Mouse (Mus musculus): ENCODE measurements around the gene Ahnak2. TPM values are rescaled to one million over a fixed set of nuclear protein-coding genes. Genes with fewer than 3 reads are reported as not detected.
"Not testable (repeated sequence)": the region's sequence is repeated elsewhere in the genome, so short reads cannot be mapped to it uniquely, and the experiment has no call there.

The Ahnak2 gene
- polyA plus RNA-seq (2012; rRNA removed) = 40.7 and 65.9 TPM in 2 replicates

DNA sequence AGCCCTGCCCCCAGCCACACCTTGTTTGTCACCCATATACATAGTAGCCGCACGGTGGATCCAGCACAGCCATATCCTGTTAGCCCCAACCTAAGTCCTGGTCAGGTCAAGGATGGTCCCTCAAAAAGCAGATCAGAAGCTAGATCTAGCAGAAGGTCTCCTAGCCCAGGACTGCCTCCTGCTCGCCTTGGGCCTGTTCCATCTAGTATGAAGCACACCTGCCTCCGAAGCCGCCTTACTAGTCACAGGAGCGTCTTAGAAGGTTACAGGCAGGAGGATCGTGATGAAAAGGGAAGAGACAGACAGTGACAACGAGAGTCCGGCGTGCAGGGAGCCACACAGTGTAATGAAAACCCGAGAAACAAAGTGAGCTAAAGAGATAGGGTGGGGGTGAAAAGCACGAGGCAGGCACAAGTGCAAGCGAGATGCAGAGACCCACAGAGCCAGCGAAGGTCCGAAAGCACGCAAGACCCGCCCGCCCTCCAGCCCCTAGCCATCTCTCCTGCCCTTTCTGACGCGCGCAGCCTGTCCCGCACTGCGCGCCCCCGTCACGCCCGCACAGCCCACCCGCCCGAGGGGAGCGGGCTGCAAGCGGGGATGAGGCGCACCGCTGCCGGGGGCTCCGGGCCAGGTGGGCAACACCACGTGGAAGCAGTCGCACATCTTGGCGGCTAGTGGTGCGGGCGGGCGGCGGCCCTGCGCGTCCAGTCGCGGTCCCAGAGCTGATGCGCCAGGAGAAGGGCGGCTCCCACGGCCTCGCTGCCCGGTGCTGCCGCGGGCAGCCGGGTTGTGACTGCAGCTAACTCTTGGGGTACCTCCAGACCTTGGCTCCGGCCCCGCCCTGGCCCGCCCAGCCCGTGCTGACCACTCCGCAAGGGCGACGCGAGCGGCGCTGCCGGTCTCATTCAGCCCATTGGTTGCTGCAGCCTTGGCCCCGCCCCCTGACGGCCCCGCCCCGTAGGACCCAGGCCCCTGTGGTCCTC, at the start of gene Ahnak2:
Ahnak2 (minus strand) TSS at position 794 of the 983 bp plus-strand sequence.
- no peak for DNase-seq (ENCODE audit: low spot score)

DNA sequence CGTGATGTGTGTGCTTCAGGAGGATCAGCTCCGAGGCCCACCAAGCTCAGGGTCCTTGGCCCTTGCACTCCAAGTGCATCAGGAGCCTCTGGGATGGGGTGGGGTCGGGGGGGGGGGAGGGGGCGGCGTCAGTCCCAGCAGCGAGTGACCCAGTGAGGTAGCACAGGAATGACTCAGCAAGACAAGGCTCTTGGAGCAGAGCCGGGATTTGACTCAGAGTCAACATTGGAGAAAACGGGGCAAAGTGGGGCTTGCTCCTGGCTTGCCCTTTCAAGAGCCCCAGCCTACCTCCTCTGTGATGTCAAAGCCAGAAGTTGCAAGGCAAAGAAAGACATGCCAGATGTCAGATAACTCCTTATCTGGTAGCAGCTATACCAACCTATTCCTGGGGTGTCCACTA, 48.7 kb upstream of the Ahnak2 start:
- DNase-seq (ENCODE audit: low spot score) = no peak

DNA sequence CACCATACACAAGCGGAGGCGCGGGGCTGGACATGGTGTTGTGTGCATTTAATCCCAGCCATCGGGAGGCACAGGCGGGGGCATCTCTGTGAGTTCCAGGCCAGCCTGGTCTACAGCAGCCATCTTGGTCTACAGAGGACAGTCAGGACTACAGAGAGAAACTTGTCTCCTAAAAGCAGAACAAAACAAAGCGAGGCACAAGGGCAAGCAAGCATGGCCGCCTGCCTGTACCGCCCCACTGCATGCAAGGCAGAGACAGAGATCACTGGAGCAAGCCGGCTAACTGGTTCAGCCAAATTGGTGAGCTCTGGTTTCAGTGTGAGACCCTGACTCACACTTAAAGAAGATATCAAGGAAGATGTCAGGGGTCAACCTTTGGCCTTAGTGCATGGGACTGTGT, 47.9 kb upstream of the Ahnak2 start:
- DNase-seq (ENCODE audit: low spot score) = no peak

GRCm38 (mm10) chr12:112849235-112850022, 47.0 kb upstream of the Ahnak2 start:
- DNase-seq (ENCODE audit: low spot score) = no peak

GRCm38 (mm10) chr12:112847880-112848279, 45.4 kb upstream of the Ahnak2 start:
- no peak for DNase-seq (ENCODE audit: low spot score)

- peak; percentile 80 for DNase-seq (ENCODE audit: low spot score)
Observed at GRCm38 (mm10) chr12:112843803-112844202, 41.3 kb upstream of the Ahnak2 start.

DNA sequence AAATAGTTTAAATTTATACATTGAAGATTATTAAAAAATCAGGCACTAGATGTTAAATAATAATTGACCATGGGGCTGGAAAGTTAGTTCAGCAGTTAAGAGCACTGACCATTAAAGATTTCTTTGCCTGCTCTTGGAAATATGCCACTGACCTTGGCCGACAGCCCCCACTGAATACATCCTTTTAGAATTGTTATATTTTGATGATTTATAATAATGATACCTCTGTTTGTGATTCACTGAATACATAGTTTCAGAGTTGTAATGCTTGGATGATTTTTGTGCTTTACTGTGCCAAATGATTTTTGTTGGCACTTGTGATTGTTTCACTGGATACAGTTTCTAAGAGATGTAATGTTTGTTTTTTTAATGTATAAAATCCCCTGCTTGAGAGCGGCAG, 39.7 kb upstream of the Ahnak2 start:
- DNase-seq (ENCODE audit: low spot score) = not testable (repeated sequence)

DNA sequence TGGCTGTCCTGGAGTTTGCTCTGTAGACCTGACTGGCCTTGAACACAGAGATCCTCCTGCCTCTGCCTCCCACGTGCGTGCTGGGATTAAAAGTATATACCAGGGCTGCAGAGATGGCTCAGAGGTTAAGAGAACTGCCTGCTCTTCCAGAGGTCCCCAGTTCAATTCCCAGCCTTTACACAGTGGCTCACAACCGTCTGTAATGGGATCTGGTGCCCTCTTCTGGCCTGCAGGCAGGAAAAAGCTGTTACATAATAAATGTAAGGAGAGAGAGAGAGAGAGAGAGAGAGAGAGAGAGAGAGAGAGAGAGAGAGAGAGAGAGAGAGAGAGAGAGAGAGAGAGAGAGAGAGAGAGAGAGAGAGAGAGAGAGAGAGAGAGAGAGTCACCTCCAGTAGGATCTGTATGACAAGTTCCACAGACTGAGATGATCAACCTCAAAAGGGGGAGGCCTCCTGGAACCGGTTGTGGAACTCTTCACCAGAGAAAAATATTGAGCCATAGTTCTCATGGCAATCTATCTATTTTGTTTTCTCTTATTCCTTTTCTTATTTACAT, 39.0 kb upstream of the Ahnak2 start:
- DNase-seq (ENCODE audit: low spot score) = not testable (repeated sequence)

DNA sequence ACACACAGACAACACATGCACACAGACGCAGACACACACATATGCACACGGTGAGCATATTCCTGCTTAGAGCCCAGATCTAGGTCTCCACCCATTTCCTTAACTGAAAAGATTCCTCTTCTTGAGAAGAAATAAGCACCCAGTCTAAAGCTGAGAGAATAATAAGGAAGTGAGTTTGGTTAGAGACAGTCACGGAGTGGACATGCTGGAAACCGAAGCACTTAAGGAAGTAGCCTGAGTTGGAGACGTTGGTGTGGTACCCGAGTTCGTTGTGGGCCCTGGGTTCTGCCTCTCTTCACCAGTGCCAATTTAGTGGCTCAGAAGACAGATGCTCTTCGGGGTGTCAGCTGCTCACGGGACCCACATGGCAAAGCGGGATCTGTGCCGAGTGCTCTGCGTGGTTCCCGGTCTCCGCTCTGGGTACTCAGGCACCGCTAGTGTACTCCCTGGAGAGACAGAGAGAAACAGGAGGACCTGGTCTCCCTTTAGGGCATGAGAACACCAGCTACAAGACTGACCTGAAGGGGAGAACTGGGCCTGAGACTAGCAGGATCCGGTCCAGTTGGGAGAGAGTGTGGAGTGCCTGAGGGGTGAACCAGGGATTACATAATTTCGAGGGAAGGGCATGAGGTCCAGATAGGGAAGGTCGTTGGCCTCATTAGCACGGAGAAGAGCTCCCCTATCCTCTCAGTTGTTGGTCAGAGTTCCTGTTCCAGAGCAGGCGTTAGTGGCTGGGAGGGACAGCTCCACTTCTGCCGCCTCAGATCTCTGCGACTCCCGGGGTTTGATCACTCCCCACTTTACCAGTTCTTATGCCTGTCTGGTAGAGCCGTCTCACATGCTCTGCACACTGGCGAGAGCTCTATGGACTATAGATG, 38.0 kb upstream of the Ahnak2 start:
- DNase-seq (ENCODE audit: low spot score) = no peak

DNA sequence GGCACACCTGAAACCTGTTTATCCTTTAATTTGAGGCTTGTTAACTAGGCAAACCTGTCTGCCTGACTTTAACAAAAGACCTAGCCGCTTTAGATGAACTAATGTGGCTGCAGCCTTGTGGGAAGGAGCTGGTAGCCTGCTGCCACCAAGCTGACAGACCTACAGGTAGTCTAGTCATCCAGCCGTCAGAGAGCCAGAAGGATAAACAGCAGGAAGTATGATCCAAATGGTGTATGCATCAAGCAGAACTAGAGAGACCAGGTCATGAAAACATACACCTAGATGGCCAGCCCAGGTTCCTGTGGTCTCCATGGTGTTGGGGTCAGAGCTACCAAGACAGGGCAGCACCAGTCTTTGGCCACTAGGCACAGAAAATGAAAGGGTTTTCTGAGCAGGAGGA, 32.6 kb upstream of the Ahnak2 start:
- DNase-seq (ENCODE audit: low spot score) = no peak

GRCm38 (mm10) chr12:112833527-112833926, 31.1 kb upstream of the Ahnak2 start:
- DNase-seq (ENCODE audit: low spot score) = no peak

- DNase-seq (ENCODE audit: low spot score) = no peak
Observed at GRCm38 (mm10) chr12:112832411-112832810, 30.0 kb upstream of the Ahnak2 start.

DNA sequence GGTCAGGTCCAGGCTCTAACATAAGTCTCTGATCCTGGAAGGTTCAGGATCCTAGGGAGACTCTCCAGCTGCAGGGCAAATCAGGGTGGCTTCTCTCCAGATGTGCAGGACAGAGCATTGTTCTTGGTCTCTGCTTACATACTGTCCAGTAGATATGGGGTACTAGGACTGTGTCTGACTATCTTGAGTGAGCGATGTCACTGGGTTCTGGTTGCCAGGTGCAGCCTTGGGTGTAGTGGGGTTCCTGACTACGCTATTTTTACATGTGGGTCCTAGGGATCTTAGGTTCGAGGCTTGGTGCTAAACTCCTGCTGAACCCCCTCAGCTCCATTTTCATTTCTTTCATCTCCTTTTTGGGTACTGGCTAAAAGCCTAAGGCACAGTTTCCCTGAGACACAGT, 28.1 kb upstream of the Ahnak2 start:
- no peak for DNase-seq (ENCODE audit: low spot score)

- no peak for DNase-seq (ENCODE audit: low spot score)
Observed at GRCm38 (mm10) chr12:112830141-112830540, 27.7 kb upstream of the Ahnak2 start.

DNA sequence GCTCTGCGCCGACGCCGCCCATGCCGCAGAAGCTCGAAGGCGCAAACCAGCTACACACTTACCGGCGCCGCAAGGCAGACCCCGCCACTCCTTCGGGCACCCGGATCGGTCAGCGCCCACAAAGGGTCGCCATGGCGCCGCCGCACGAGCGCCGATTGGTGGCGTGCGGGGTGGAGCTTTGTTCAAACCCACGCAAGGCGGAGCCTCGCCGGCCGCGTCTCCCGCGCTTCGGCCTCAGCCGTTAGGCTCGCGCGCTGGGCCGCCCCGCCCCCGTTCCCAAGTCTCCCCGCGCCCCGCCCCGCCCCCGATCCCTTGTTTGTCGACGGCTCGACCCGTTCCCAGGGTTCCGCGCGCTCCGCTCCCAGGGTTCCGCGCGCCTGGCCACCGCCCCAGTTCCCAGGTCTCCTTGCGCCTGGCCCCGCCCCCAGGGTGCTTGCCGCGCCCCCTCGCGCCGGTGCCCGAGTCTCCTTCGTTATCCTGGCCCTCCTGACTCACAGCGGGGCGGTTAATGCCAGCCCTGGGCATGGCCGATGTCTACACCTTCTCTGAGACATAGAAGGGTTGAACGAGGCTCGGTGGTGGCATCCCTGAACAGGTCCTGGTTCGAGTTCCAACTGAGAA, 26.9 kb upstream of the Ahnak2 start, which contains the start of gene Cdca4:
Cdca4 (minus strand) TSS at position 180 of the 621 bp plus-strand sequence.
- peak; percentile 96 for DNase-seq (ENCODE audit: low spot score)

DNA sequence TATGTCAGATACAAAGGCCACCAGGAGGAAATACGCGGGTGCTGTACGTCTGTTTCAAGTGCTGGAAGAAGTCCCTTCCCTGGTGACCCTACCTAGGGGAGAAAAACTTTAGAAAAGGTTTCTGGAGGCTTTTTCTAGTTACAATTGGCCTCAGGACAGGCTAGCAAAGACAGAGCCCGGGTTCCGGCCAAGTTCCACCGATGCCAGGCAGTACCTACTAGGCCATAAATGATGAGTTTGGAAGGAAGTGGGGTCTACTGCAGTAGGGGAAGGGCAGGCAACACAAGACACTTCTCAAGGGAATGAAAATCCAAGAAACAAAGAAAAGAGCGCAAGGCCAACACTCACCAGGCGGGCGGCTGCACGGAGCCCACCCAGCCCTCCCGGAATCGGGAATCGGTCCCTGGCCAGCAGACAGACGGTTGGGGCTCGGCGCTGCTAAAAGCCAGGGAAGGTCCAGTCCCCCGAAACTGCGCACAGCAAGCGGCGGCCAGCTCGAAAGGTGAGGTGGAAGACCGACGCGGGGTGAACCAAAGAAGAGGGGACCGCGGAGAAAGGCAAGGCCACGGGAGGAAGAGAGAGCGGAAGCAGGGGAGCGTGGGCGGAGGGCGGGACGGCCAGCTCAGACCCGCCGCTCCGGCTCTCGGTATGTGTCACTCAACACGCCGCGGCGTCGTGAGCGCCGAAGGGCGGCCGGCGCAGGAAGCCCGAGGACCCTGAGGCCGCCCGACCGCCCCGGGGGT, 26.2 kb upstream of the Ahnak2 start:
- no peak for DNase-seq (ENCODE audit: low spot score)

GRCm38 (mm10) chr12:112825901-112826300, 23.4 kb upstream of the Ahnak2 start:
- DNase-seq (ENCODE audit: low spot score) = no peak

DNA sequence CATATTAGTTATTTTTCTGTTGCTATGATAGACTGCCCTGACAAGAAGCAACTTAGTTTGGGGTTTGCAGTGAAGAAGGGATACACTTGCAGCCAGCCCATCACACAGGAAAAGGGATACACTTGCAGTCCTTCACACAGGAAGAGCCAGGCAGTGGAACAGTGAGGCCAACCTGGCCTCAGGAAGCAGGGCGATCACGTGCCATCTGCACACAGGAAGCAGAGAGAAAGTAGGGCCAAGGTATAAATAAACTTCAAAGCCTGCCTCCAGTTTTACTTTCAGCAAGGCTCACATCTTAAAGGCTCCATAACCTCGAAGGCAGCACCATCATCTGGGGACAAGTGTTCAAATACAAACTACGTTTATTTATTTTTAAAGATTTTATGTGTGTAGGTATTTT, 20.8 kb upstream of the Ahnak2 start:
- no peak for DNase-seq (ENCODE audit: low spot score)

- DNase-seq (ENCODE audit: low spot score) = no peak
Observed at GRCm38 (mm10) chr12:112822676-112823075, 20.2 kb upstream of the Ahnak2 start.

DNA sequence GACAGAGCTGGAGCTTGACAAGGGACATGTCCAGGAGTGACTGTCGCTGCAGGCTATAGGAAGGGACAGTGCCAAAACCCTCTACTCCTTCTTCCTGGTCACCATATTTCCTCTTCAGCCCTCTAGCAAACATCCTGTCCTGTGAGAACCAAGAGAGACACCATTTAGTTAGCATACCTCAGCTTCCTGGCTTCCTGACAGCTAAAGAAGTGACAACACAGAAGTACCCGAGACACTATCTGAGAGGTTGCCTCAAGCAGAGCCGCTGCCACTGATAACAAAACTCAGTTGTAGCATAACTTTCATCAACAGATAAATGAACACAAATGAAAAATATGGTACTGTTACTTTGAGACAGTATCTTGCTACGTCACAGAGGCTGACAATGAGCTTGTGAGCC, 19.5 kb upstream of the Ahnak2 start:
- no peak for DNase-seq (ENCODE audit: low spot score)
